Mouse (Mus musculus) forelimb bud, embryonic 11.5 days (tissue): ENCODE results near the gene Olfr272.

Experiments
- DNase-seq: peaks from one replicate; pipeline ENCODE4 v3.0.0-alpha.2; 2012; ENCODE audit warnings: low read depth, low spot score

Gene Olfr272

GRCm38 (mm10) chr4:52919078-52919477 is at the start of gene Olfr272:
Gene Olfr272, minus strand, starts transcription at chr4:52919178.
- DNase-seq, result no peak

- DNase-seq, result no peak
These were observed 45.3 kb upstream of the Olfr272 start, which contains the start of gene Olfr270 for GRCm38 (mm10) chr4:52964247-52964646. Gene Olfr270, plus strand, starts transcription at chr4:52964547.

- DNase-seq, result peak; percentile 16
These were observed 39.7 kb upstream of the Olfr272 start for GRCm38 (mm10) chr4:52958693-52959092.

- no peak for DNase-seq
These were observed 30.0 kb upstream of the Olfr272 start for GRCm38 (mm10) chr4:52949005-52949404.

GRCm38 (mm10) chr4:52946665-52947064 is 27.7 kb upstream of the Olfr272 start:
- no peak for DNase-seq

- DNase-seq, result no peak
These were observed 11.5 kb upstream of the Olfr272 start for GRCm38 (mm10) chr4:52930480-52930879.

- no peak for DNase-seq
These were observed 1.7 kb downstream of the Olfr272 start for GRCm38 (mm10) chr4:52917311-52917688.

GRCm38 (mm10) chr4:52916659-52917310 is 2.2 kb downstream of the Olfr272 start:
- no peak for DNase-seq

- no peak for DNase-seq
These were observed 6.6 kb downstream of the Olfr272 start for GRCm38 (mm10) chr4:52912409-52912808.

GRCm38 (mm10) chr4:52909542-52909941 is 9.4 kb downstream of the Olfr272 start:
- DNase-seq, result no peak

GRCm38 (mm10) chr4:52864156-52864555 is 54.8 kb downstream of the Olfr272 start:
- DNase-seq, result no peak
